Mouse (Mus musculus) forebrain, embryonic 11.5 days (tissue): ENCODE results near the gene Dram2. TPM values are rescaled to one million over a fixed set of nuclear protein-coding genes. Genes with fewer than 3 reads are reported as not detected.
"Not testable (repeated sequence)": the region's sequence is repeated elsewhere in the genome, so short reads cannot be mapped to it uniquely, and the experiment has no call there.

Experiments
- ATAC-seq: fragments of 200-750 bp; cut with Nextera tagmentation; replicated peaks from 2 replicates; pipeline ENCODE4 v1.8.0; 2017; ENCODE audit warnings: moderate TSS enrichment; ENCODE audit not compliant: low FRiP score
- DNase-seq: peaks from one replicate; pipeline ENCODE4 v3.0.0-alpha.2; 2017; ENCODE audit warnings: low spot score
- H3K27ac ChIP-seq: fragments of 300-500 bp; sonication (generic); 2 replicates; pipeline ENCODE4 v1.5.1; 2014; ENCODE audit warnings: low read depth, low read length
- H3K27me3 ChIP-seq: fragments of 300-500 bp; sonication (generic); 2 replicates; pipeline ENCODE4 v1.6.1; 2014; ENCODE audit warnings: mild to moderate bottlenecking, low read length, mixed read lengths; ENCODE audit not compliant: control insufficient read depth, insufficient read depth
- H3K36me3 ChIP-seq: fragments of 300-500 bp; sonication (generic); 2 replicates; pipeline ENCODE4 v1.6.1; 2014; ENCODE audit warnings: mild to moderate bottlenecking, low read length, moderate library complexity, mixed read lengths; ENCODE audit not compliant: control insufficient read depth, insufficient read depth
- H3K4me1 ChIP-seq: fragments of 300-500 bp; sonication (generic); replicated peaks from 2 replicates; pipeline ENCODE4 v1.6.1; 2014; ENCODE audit warnings: low read length, mixed read lengths; ENCODE audit not compliant: control insufficient read depth, insufficient read depth
- H3K4me2 ChIP-seq: fragments of 300-500 bp; sonication (generic); 2 replicates; pipeline ENCODE4 v1.6.1; 2014; ENCODE audit warnings: low read depth, mild to moderate bottlenecking, low read length, moderate library complexity, mixed read lengths; ENCODE audit not compliant: severe bottlenecking
- H3K4me3 ChIP-seq: fragments of 300-500 bp; sonication (generic); 2 replicates; pipeline ENCODE4 v1.5.1; 2014; ENCODE audit warnings: low read depth, low read length
- H3K9ac ChIP-seq: fragments of 300-500 bp; sonication (generic); 2 replicates; pipeline ENCODE4 v1.6.1; 2014; ENCODE audit warnings: low read length
- H3K9me3 ChIP-seq: fragments of 300-500 bp; sonication (generic); 2 replicates; pipeline ENCODE4 v1.6.1; 2016; ENCODE audit warnings: low read length, mixed read lengths; ENCODE audit not compliant: control insufficient read depth
- WGBS: fragments of 180-500 bp; shearing (Covaris S2); extraction: QIAGEN DNeasy Blood & Tissue Kit; methylation state at CpG from one replicate; pipeline ENCODE4 v1.1.7; 2014; 5-methylcytosine and 5-hydroxymethylcytosine counted together
- polyA plus RNA-seq: library from polyadenylated mRNA; unstranded; fragments of >200 nt; fragmentation: Nextera tagmentation; extraction: Ambion mirVana; gene quantifications from 2 replicates; pipeline ENCODE4 v1.2.1, GENCODE M21; 2014

Dram2 gene
- polyA plus RNA-seq, 1 experiment from 2014 or later, result 38.7 TPM

- not testable (repeated sequence) for H3K9ac ChIP-seq, H3K4me1 ChIP-seq, H3K27me3 ChIP-seq, H3K4me2 ChIP-seq, H3K9me3 ChIP-seq, H3K27ac ChIP-seq, ATAC-seq, H3K36me3 ChIP-seq, DNase-seq, H3K4me3 ChIP-seq
- 86% methylated on average over 4 of the region's 4 CpGs for WGBS
These were observed 46.0 kb downstream of the Dram2 start for GRCm38 (mm10) chr3:106593631-106594030.

GRCm38 (mm10) chr3:106618103-106618502 lies 70.5 kb downstream of the Dram2 start:
- H3K9ac ChIP-seq, result no peak overlapping the region
- H3K4me3 ChIP-seq, result no peak overlapping the region
- H3K9me3 ChIP-seq, result no peaks in the 10 kb centered on the region
- no peaks in the 10 kb centered on the region for H3K36me3 ChIP-seq
- H3K27ac ChIP-seq, result no peak overlapping the region
- no peak overlapping the region for H3K4me2 ChIP-seq
- no peak for DNase-seq
- no peaks in the 10 kb centered on the region for H3K4me1 ChIP-seq
- no peaks in the 10 kb centered on the region for H3K27me3 ChIP-seq
- WGBS, result 83% methylated on average over 1 of the region's 1 CpGs
- ATAC-seq, result no peak

Other genes with a start within 250 kb of the Dram2 start
- not detected in 2 replicates for gene Chil6, start 141.6 kb upstream of the Dram2 start, polyA plus RNA-seq
- 0.48 and 0.95 TPM in 2 replicates for gene Dennd2d, start 65.4 kb upstream of the Dram2 start, polyA plus RNA-seq
- 39.9 and 40.6 TPM in 2 replicates for gene Cept1, start within 50 bp of the Dram2 start, polyA plus RNA-seq
- 15.0 and 17.8 TPM in 2 replicates for gene Lrif1, start 137.2 kb downstream of the Dram2 start, polyA plus RNA-seq
- 2.4 and 2.5 TPM in 2 replicates for gene Cd53, start 242.4 kb downstream of the Dram2 start, polyA plus RNA-seq